Mouse (Mus musculus) heart, postnatal 0 days (tissue): ENCODE results near the gene Gal. TPM values are rescaled to one million over a fixed set of nuclear protein-coding genes. Genes with fewer than 3 reads are reported as not detected.

Experiments
- ATAC-seq: fragments of 200-750 bp; cut with Nextera tagmentation; 2 replicates; pipeline ENCODE4 v1.8.0; 2017; ENCODE audit warnings: low read depth, moderate number of reproducible peaks, moderate library complexity; ENCODE audit not compliant: insufficient read depth
- DNase-seq: peaks from one replicate; pipeline ENCODE4 v3.0.0-alpha.2; 2016; ENCODE audit warnings: low spot score
- H3K27ac ChIP-seq: fragments of 300-500 bp; sonication (generic); 2 replicates; pipeline ENCODE4 v1.5.1; 2014; ENCODE audit warnings: low read depth, mild to moderate bottlenecking
- H3K27me3 ChIP-seq: fragments of 300-500 bp; sonication (generic); 2 replicates; pipeline ENCODE4 v1.6.1; 2014; ENCODE audit warnings: low read length, mixed read lengths; ENCODE audit not compliant: control insufficient read depth, insufficient read depth
- H3K36me3 ChIP-seq: fragments of 300-500 bp; sonication (generic); replicated peaks from 2 replicates; pipeline ENCODE4 v1.6.1; 2014; ENCODE audit warnings: low read length, mixed read lengths; ENCODE audit not compliant: control insufficient read depth, insufficient read depth
- H3K4me1 ChIP-seq: fragments of 300-500 bp; sonication (generic); 2 replicates; pipeline ENCODE4 v1.6.1; 2014; ENCODE audit warnings: antibody characterized with exemption; ENCODE audit not compliant: control insufficient read depth, insufficient read depth
- H3K4me2 ChIP-seq: fragments of 300-500 bp; sonication (generic); 2 replicates; pipeline ENCODE4 v1.6.1; 2014; ENCODE audit warnings: low read depth, mild to moderate bottlenecking, low read length, moderate library complexity
- H3K4me3 ChIP-seq: fragments of 300-500 bp; sonication (generic); 2 replicates; pipeline ENCODE4 v1.5.1; 2014; ENCODE audit warnings: low read depth, low read length
- H3K9ac ChIP-seq: fragments of 300-500 bp; sonication (generic); replicated peaks from 2 replicates; pipeline ENCODE4 v1.6.1; 2014; ENCODE audit warnings: low read depth, low read length, mixed read lengths
- H3K9me3 ChIP-seq: fragments of 300-500 bp; sonication (generic); replicated peaks from 2 replicates; pipeline ENCODE4 v1.6.1; 2016; ENCODE audit warnings: low read length; ENCODE audit not compliant: control insufficient read depth
- CTCF ChIP-seq: IDR thresholded peaks from 2 replicates; pipeline ENCODE4 v1.5.1; 2016; ENCODE audit warnings: antibody characterized with exemption, control low read depth, low read depth
- EP300 ChIP-seq: IDR thresholded peaks from 2 replicates; pipeline ENCODE4 v1.6.1; 2016; ENCODE audit warnings: antibody characterized with exemption, low read depth
- WGBS: fragments of 180-500 bp; shearing (Covaris S2); extraction: QIAGEN DNeasy Blood & Tissue Kit; methylation state at CpG from one replicate; pipeline ENCODE4 v1.1.7; 2014; 5-methylcytosine and 5-hydroxymethylcytosine counted together
- polyA plus RNA-seq: library from polyadenylated mRNA; unstranded; fragments of >200 nt; fragmentation: Nextera tagmentation; extraction: Ambion mirVana; gene quantifications from 2 replicates; pipeline ENCODE4 v1.2.1, GENCODE M21; 2015
- total RNA-seq: library from RNA; depleted of rRNA; stranded (reverse); fragments of >200 nt; gene quantifications from 2 replicates; pipeline ENCODE4 v1.2.3, GENCODE M21; 2014; ENCODE audit warnings: low replicate concordance

Gal gene
- total and polyA plus RNA-seq, 2 experiments from 2014 or later: 2.4 TPM; not detected in 1

DNA sequence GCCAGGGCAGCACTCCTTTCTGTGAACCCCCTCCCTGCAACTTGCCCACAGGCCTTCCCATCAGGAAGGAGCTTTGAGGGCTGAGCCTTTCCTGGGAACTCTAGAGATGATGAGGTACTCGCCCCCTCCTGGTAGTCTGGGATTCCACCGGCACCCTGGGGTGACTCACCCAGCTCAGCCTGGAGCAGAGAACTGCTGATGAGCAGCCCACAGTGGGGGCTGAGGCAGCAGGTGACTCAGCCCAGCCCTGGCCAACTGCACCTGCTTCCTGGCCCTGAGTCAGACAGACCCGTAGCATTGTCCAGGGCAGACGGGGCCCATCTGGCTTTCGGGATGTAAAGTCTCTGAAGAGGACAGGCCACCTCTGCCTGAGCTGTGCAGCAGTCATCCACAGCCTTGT, 4.9 kb upstream of the Gal start:
- Histone ChIP-seq H3K4me1 (0 out of 2 replicates have a peak, but pooled peaks cover 3% of the 10 kb centered on the region), H3K36me3 (no peaks in the 10 kb centered on the region), H3K4me2 (no peak overlapping the region), H3K27me3 (peaks cover 11% of the 10 kb centered on the region), H3K4me3 (no peak overlapping the region), H3K27ac (no peak overlapping the region), H3K9ac (no peak overlapping the region), H3K9me3 (no peaks in the 10 kb centered on the region)
- 40% methylated on average over 5 of the region's 5 CpGs for WGBS
- ATAC-seq (no peak; the same call in 1 of the 2 replicates), DNase-seq (no peak)
- TF ChIP-seq EP300 (no peak), CTCF (no peak)

DNA sequence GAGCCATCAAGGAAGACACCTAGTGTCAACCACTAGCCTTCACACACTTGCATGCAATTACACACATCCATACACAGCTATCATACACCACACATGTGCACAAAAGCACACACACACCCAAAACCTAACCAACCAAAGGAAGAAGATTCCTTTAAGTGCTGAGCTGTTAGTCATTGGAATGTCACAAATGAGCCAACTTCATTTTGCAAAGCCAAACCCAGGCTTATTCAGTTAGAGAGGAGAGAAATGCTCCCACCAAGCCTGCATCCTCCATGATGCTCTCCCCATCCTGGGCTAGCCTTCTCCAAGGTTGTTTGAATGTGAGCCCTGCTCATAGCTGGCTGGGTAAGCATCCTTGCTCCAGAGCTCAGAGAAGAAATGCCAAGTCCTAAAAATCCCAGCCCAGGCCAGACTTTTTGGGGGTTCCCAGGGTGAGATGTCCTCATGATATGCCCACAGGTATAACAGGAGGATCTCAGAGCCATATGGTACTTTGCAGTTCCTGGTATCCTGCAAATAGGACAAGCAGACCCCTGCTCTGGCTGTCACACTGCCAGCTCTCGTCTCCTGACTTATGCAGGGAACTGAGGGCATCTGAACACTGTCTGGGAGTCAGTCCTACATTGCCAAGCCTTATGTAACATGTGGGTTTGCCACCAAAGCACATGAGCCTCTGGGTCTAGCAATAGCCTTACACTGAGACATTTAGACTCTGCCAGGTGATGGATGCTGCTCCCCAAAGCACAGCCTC, 8.6 kb downstream of the Gal start:
- no peak for ATAC-seq
- Histone ChIP-seq H3K4me2 (no peak overlapping the region), H3K4me3 (no peak overlapping the region), H3K36me3 (peaks cover 19% of the 10 kb centered on the region), H3K27me3 (no peaks in the 10 kb centered on the region), H3K4me1 (peaks cover 5% of the 10 kb centered on the region), H3K9ac (no peak overlapping the region), H3K27ac (no peak overlapping the region), H3K9me3 (no peaks in the 10 kb centered on the region)
- WGBS: 68% methylated on average over 1 of the region's 1 CpGs
- TF ChIP-seq CTCF: no peak
- TF ChIP-seq EP300: no peak
- no peak for DNase-seq

DNA sequence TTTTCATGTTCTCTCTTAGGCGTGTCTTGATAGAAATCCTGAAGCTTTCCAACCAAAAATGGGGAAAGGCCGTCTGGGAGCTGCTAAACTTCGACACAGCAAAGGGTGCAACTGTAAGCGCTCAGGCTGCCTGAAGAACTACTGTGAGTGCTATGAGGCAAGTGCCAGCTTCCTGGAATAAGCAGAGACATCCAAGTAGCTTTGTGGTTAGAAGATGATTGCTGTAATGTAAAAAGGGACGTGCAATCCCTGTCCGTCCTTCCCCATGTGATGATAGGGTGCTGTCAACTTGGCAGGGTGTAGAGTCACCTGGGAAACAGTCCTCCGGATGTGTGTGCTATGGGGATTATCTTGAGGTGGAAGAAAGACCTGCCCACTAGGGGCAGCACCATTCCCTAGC, 10.3 kb downstream of the Gal start:
- no peak overlapping the region for H3K4me2 ChIP-seq
- no peak for ATAC-seq
- peaks cover 19% of the 10 kb centered on the region for H3K36me3 ChIP-seq
- H3K4me3 ChIP-seq: no peak overlapping the region
- TF ChIP-seq CTCF: no peak
- no peak for TF ChIP-seq EP300
- no peaks in the 10 kb centered on the region for H3K9me3 ChIP-seq
- no peak overlapping the region for H3K9ac ChIP-seq
- H3K27me3 ChIP-seq: no peaks in the 10 kb centered on the region
- 87% methylated on average over 7 of the region's 7 CpGs for WGBS
- peaks cover 5% of the 10 kb centered on the region for H3K4me1 ChIP-seq
- no peak overlapping the region for H3K27ac ChIP-seq
- no peak for DNase-seq

DNA sequence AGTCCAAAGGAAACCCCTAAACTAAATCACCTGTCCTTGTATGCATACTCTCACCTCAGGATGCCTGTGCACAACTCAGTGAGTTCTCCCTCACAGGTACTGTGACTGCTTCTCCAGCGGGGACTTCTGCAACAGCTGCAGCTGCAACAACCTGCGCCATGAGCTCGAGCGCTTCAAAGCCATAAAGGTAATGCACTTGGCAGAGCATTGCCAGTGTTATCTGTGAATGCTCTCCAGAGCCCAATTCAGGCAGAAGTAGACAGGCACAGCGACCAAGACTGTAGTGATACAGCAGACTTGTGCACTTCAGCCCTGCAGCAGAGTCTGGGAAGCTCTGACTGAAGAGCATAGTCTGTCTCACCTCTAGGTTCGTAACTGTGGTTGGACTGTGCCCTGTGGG, 12.0 kb downstream of the Gal start:
- DNase-seq (no peak), ATAC-seq (peak; percentile 35; the same call in 1 of the 2 replicates)
- no peak overlapping the region for H3K4me3 ChIP-seq
- peaks cover 14% of the 10 kb centered on the region for H3K36me3 ChIP-seq
- 0 out of 2 replicates have a peak overlapping the region, but pooled peaks have one; percentile 7 for H3K4me2 ChIP-seq
- no peaks in the 10 kb centered on the region for H3K9me3 ChIP-seq
- H3K27ac ChIP-seq: no peak overlapping the region
- H3K4me1 ChIP-seq: peaks cover 5% of the 10 kb centered on the region
- no peak for TF ChIP-seq EP300
- TF ChIP-seq CTCF: no peak
- 34% methylated on average over 6 of the region's 6 CpGs for WGBS
- H3K27me3 ChIP-seq: no peaks in the 10 kb centered on the region
- H3K9ac ChIP-seq: no peak overlapping the region

DNA sequence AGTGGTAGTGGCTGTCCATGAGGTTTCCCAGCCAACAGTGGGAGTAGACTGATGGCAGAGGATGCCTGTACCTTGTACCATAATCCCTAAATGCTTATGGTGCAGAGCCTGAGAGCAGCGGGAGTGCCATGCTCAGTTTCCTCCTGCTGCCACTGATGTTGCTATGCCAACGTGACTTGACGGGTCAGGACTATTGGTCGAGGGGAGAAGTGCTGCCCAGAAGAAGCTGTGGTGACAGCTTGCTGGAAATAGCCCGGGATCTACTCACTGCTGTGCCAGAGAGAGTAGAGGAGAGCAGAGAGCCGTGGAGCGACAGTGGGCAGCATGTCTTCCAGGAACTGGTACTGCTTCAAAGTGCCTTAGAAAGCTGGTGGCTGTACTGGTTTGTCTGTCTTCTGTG, 12.4 kb downstream of the Gal start:
- Histone ChIP-seq H3K4me1 (peaks cover 5% of the 10 kb centered on the region), H3K9ac (no peak overlapping the region), H3K36me3 (peaks cover 14% of the 10 kb centered on the region), H3K27ac (no peak overlapping the region), H3K4me3 (no peak overlapping the region), H3K9me3 (no peaks in the 10 kb centered on the region), H3K4me2 (0 out of 2 replicates have a peak overlapping the region, but pooled peaks have one; percentile 7), H3K27me3 (no peaks in the 10 kb centered on the region)
- DNase-seq (peak; percentile 61), ATAC-seq (peak; percentile 84)
- TF ChIP-seq CTCF (no peak), EP300 (no peak)
- WGBS: 19% methylated on average over 7 of the region's 7 CpGs
